Mouse (Mus musculus) CH12.LX (cell line): ENCODE measurements at regions not wholly inside any gene's neighbourhood (a gene's known extent, or its start where the extent isn't known, plus 50 kb on each side); places are given as distances from the start of the nearest gene placed in this dataset.

ENCODE experiments used
- DNase-seq: peaks from one replicate; pipeline ENCODE4 v3.0.0-alpha.2; 2013; ENCODE audit errors: extremely low read depth
- H3K27ac ChIP-seq: 2 replicates; pipeline ENCODE4 v1.5.1; 2012; ENCODE audit warnings: low read depth, mild to moderate bottlenecking, control low read depth, moderate library complexity; ENCODE audit not compliant: insufficient read depth
- H3K27me3 ChIP-seq: replicated peaks from 2 replicates; pipeline ENCODE3; 2012; ENCODE audit warnings: inconsistent platforms
- H3K36me3 ChIP-seq, 2 experiments: replicated peaks in 1 of 2; 2 replicates each; pipeline versions ENCODE3 to v1.6.1; 2012; ENCODE audit warnings: inconsistent platforms in 1 of 2, low read length in 1 of 2, mild to moderate bottlenecking in 1 of 2, mixed read lengths in 1 of 2, moderate library complexity in 1 of 2; ENCODE audit not compliant: control insufficient read depth in 1 of 2, insufficient read depth in 1 of 2
- H3K4me1 ChIP-seq, 2 experiments: 2 replicates each; pipeline ENCODE4 v1.6.1; 2012; ENCODE audit warnings: inconsistent platforms in 1 of 2, moderate library complexity in 1 of 2; ENCODE audit not compliant: insufficient read depth in 2 of 2, control insufficient read depth in 1 of 2
- H3K4me2 ChIP-seq: 2 replicates; pipeline ENCODE4 v1.6.1; 2012; ENCODE audit warnings: low read depth, mild to moderate bottlenecking, control low read depth; ENCODE audit not compliant: poor library complexity, insufficient read depth, severe bottlenecking
- H3K4me3 ChIP-seq, 3 experiments: fragments of 150-350 bp in 1 of 3; sonication (generic) in 1 of 3; replicated peaks in 1 of 3; 2 replicates each; pipeline versions ENCODE3 to v1.5.1; 2011 to 2012; ENCODE audit warnings: low read depth in 2 of 3, low read length in 2 of 3, mild to moderate bottlenecking in 2 of 3, moderate library complexity in 2 of 3, control low read depth in 1 of 3, improper control_type of control experiment in 1 of 3, inconsistent platforms in 1 of 3, mixed read lengths in 1 of 3; ENCODE audit not compliant: poor library complexity in 1 of 3
- H3K79me2 ChIP-seq: replicated peaks from 2 replicates; pipeline ENCODE4 v1.6.1; 2012; ENCODE audit warnings: mild to moderate bottlenecking, moderate library complexity; ENCODE audit not compliant: control insufficient read depth, poor library complexity, insufficient read depth, severe bottlenecking; ENCODE audit errors: extremely low read depth
- H3K9ac ChIP-seq: 2 replicates; pipeline ENCODE4 v1.6.1; 2012; ENCODE audit warnings: low read depth, mild to moderate bottlenecking, control low read depth, moderate library complexity; ENCODE audit not compliant: insufficient read depth
- H3K9me3 ChIP-seq: replicated peaks from 2 replicates; pipeline ENCODE3; 2012; ENCODE audit warnings: low read length, inconsistent platforms, mixed read lengths
- BHLHE40 ChIP-seq: IDR thresholded peaks from 2 replicates; pipeline ENCODE4 v1.6.1; 2011; ENCODE audit warnings: mild to moderate bottlenecking, low read depth, low read length, improper control_type of control experiment
- CHD1 ChIP-seq: IDR thresholded peaks from 2 replicates; pipeline ENCODE4 v1.6.1; 2012; ENCODE audit warnings: low read depth, low read length, improper control_type of control experiment, inconsistent platforms
- CTCF ChIP-seq, 2 experiments: IDR thresholded peaks in 1 of 2; conservative IDR thresholded peaks in 1 of 2; 2 replicates each; pipeline ENCODE4 v1.5.1; 2011 to 2012; ENCODE audit warnings: low read depth in 2 of 2, low read length in 2 of 2, improper control_type of control experiment in 1 of 2, inconsistent platforms in 1 of 2, mild to moderate bottlenecking in 1 of 2, moderate library complexity in 1 of 2
- ELF1 ChIP-seq: IDR thresholded peaks from 2 replicates; pipeline ENCODE4 v1.6.1; 2014; ENCODE audit warnings: low read depth, mild to moderate bottlenecking, inconsistent platforms, low read length, improper control_type of control experiment
- EP300 ChIP-seq: IDR thresholded peaks from 2 replicates; pipeline ENCODE4 v1.6.1; 2011; ENCODE audit warnings: low read length, improper control_type of control experiment
- HCFC1 ChIP-seq: IDR thresholded peaks from 2 replicates; pipeline ENCODE4 v1.6.1; 2012; ENCODE audit warnings: low read depth, mild to moderate bottlenecking, inconsistent platforms, low read length, improper control_type of control experiment
- IRF4 ChIP-seq: IDR thresholded peaks from 2 replicates; pipeline ENCODE4 v1.6.1; 2014; ENCODE audit warnings: low read depth, mild to moderate bottlenecking, inconsistent platforms, low read length, improper control_type of control experiment
- JUN ChIP-seq: IDR thresholded peaks from 2 replicates; pipeline ENCODE4 v1.6.1; 2011; ENCODE audit warnings: low read depth, mild to moderate bottlenecking, low read length, improper control_type of control experiment, moderate library complexity; ENCODE audit not compliant: insufficient read depth
- JUND ChIP-seq: conservative IDR thresholded peaks from 2 replicates; pipeline ENCODE4 v1.6.1; 2011; ENCODE audit warnings: low read depth, low read length, improper control_type of control experiment
- KAT2A ChIP-seq: IDR thresholded peaks from 2 replicates; pipeline ENCODE4 v1.6.1; 2012; ENCODE audit warnings: low read length, improper control_type of control experiment, inconsistent platforms; ENCODE audit not compliant: insufficient replicate concordance
- MAX ChIP-seq: IDR thresholded peaks from 2 replicates; pipeline ENCODE4 v1.6.1; 2011; ENCODE audit warnings: low read length, improper control_type of control experiment
- MAZ ChIP-seq: IDR thresholded peaks from 2 replicates; pipeline ENCODE4 v1.6.1; 2012; ENCODE audit warnings: low read depth, mild to moderate bottlenecking, inconsistent platforms, low read length, improper control_type of control experiment, moderate library complexity
- MEF2A ChIP-seq: IDR thresholded peaks from 2 replicates; pipeline ENCODE4 v1.6.1; 2014; ENCODE audit warnings: low read depth, mild to moderate bottlenecking, inconsistent platforms, low read length, improper control_type of control experiment, borderline replicate concordance
- NELFE ChIP-seq: IDR thresholded peaks from 2 replicates; pipeline ENCODE4 v1.6.1; 2011; ENCODE audit warnings: low read depth, low read length, improper control_type of control experiment
- NRF1 ChIP-seq: IDR thresholded peaks from 2 replicates; pipeline ENCODE4 v1.6.1; 2014; ENCODE audit warnings: low read depth, mild to moderate bottlenecking, inconsistent platforms, low read length, improper control_type of control experiment, moderate library complexity
- PAX5 ChIP-seq: IDR thresholded peaks from 2 replicates; pipeline ENCODE4 v1.6.1; 2012; ENCODE audit warnings: low read length, inconsistent platforms, mixed read lengths
- POLR2A ChIP-seq: IDR thresholded peaks from 2 replicates; pipeline ENCODE4 v1.6.1; 2011; ENCODE audit warnings: low read depth, mild to moderate bottlenecking, improper control_type of control experiment, low read length
- RAD21 ChIP-seq: IDR thresholded peaks from 2 replicates; pipeline ENCODE4 v1.6.1; 2011; ENCODE audit warnings: low read depth, mild to moderate bottlenecking, low read length, improper control_type of control experiment, moderate library complexity
- RCOR1 ChIP-seq: conservative IDR thresholded peaks from 2 replicates; pipeline ENCODE4 v1.6.1; 2012; ENCODE audit warnings: low read depth, mild to moderate bottlenecking, inconsistent platforms, low read length, improper control_type of control experiment
- UBTF ChIP-seq: IDR thresholded peaks from 2 replicates; pipeline ENCODE4 v1.6.1; 2012; ENCODE audit warnings: low read depth, mild to moderate bottlenecking, inconsistent platforms, low read length, improper control_type of control experiment, moderate library complexity
- USF2 ChIP-seq: conservative IDR thresholded peaks from 2 replicates; pipeline ENCODE4 v1.6.1; 2011; ENCODE audit warnings: low read depth, low read length, improper control_type of control experiment
- ZC3H11A ChIP-seq: IDR thresholded peaks from 2 replicates; pipeline ENCODE4 v1.6.1; 2012; ENCODE audit warnings: low read depth, mild to moderate bottlenecking, inconsistent platforms, low read length, improper control_type of control experiment
- ZKSCAN1 ChIP-seq: IDR thresholded peaks from 2 replicates; pipeline ENCODE4 v1.6.1; 2012; ENCODE audit warnings: low read depth, inconsistent platforms, low read length, improper control_type of control experiment, borderline replicate concordance
- ZMIZ1 ChIP-seq: IDR thresholded peaks from 2 replicates; pipeline ENCODE4 v1.6.1; 2012; ENCODE audit warnings: low read depth, mild to moderate bottlenecking, inconsistent platforms, low read length, improper control_type of control experiment
- ZNF384 ChIP-seq: IDR thresholded peaks from 2 replicates; pipeline ENCODE4 v1.6.1; 2012; ENCODE audit warnings: low read depth, low read length, improper control_type of control experiment, inconsistent platforms
- dilution Hi-C: fragments of 300-500 bp; cut with MboI; formaldehyde crosslinking; loops from 2 replicates; pipeline ENCODE4 v1.14.3; 2020; ENCODE audit warnings: low sequenced_read_pairs; ENCODE audit not compliant: extremely low pct_unique_long_range_greater_than_20kb, extremely low pct_ligation_motif_present
- in situ Hi-C: fragments of 300-500 bp; cut with MboI; formaldehyde crosslinking; loops from 3 replicates; pipeline ENCODE4 v1.14.3; 2019; ENCODE audit warnings: low sequenced_read_pairs, low pct_ligation_motif_present, low pct_unique_long_range_greater_than_20kb, mixed read lengths

DNA sequence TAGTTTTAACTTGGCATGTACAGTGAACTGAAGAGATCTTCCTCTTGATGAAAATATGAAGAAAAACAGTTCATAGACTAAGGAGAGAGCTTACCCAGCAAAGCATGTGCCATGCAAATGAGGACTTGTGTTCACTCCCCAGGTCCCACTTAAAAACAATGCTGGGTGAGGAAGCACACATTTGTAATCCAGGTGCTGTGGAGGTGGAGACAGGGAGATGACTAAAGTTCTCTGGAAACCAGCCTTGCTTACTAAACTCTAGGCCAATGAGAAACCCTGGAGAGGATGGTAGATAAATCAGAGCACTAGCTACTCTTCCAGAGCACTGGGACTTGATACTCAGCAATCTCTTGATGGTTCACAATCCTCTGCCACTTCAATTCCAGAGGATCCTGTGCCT lies 678.8 kb downstream of the Actr3 start:
- Histone ChIP-seq H3K4me1 (no peaks in the 10 kb centered on the region), H3K4me2 (no peak overlapping the region), H3K4me3 (no peak overlapping the region), H3K36me3 (no peaks in the 10 kb centered on the region), H3K9me3 (peaks cover 46% of the 10 kb centered on the region), H3K27me3 (no peaks in the 10 kb centered on the region), H3K79me2 (no peaks in the 10 kb centered on the region), H3K9ac (no peak overlapping the region), H3K27ac (no peak overlapping the region)
- DNase-seq = no peak
- in situ Hi-C loops = no loop called here
- no peak for TF ChIP-seq ZMIZ1
- no peak for TF ChIP-seq CHD1
- no peak for TF ChIP-seq JUND
- TF ChIP-seq MAZ = no peak
- TF ChIP-seq KAT2A = no peak
- TF ChIP-seq RAD21 = no peak
- dilution Hi-C loops = no loop called here

DNA sequence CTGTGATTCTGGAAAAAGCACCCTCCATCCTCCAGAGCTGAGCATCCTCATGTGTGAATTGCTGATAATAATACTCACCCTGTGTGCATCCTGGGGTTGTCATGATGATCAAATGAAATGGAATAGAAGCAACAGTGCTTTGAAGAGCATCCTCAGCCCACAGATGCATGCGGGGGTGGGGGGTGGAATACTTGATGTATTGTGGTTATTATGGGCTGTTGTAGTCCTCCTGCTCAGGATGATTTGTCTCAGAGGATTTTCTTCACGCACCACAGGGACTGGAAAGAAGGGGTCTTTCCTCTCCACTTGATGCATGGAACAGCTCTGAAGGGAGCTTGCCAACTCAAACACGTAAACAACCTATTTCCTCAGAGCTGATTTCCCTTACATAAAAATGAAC lies 694.4 kb upstream of the Dpp10 start:
- Histone ChIP-seq H3K36me3 (no peaks in the 10 kb centered on the region), H3K79me2 (no peaks in the 10 kb centered on the region)
- TF ChIP-seq ZKSCAN1 = no peak
- no peak for TF ChIP-seq BHLHE40
- TF ChIP-seq EP300 = no peak
- no peak for TF ChIP-seq USF2
- TF ChIP-seq, all 38 proteins: peak for 0
- H3K4me2 ChIP-seq = no peak overlapping the region
- H3K4me1 ChIP-seq = no peaks in the 10 kb centered on the region
- no peak for DNase-seq
- dilution Hi-C loops = no loop called here
- H3K27me3 ChIP-seq = no peaks in the 10 kb centered on the region
- no peak overlapping the region for H3K27ac ChIP-seq
- in situ Hi-C loops = no loop called here
- peaks cover 45% of the 10 kb centered on the region for H3K9me3 ChIP-seq
- no peak overlapping the region for H3K9ac ChIP-seq
- H3K4me3 ChIP-seq = no peak overlapping the region

DNA sequence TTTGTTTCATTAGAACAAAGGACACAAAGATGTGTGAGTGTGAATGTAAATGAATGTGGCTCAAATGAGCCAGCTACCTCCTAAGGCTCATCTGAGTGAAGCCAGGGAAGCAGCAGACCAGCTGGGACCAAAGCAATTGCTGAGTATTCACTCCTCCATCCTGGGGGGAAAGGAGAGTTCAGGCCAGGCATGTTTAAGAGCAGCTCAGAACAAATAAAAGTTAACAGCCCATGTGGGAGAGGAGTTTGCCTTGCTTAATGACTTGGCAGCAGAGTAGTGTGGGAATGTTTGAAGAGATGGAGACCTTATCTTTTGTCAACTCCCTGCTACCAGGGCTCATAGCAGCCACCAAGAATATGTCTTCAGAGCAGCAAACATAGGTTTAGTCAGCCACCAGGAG lies 685.0 kb upstream of the Dpp10 start:
- no peak overlapping the region for H3K4me3 ChIP-seq
- peaks cover 41% of the 10 kb centered on the region for H3K9me3 ChIP-seq
- H3K79me2 ChIP-seq = no peaks in the 10 kb centered on the region
- H3K36me3 ChIP-seq = no peaks in the 10 kb centered on the region
- dilution Hi-C loops (no loop called here), in situ Hi-C loops (no loop called here)
- no peaks in the 10 kb centered on the region for H3K4me1 ChIP-seq
- no peaks in the 10 kb centered on the region for H3K27me3 ChIP-seq
- TF ChIP-seq CTCF (conservative IDR thresholded peaks at IDR 0.05 in 1 of 2, IDR thresholded peaks at IDR 0.05 in 1 of 2; ENCODE audit: low read depth in 2 of 2, low read length in 2 of 2) (no peak), ZNF384 (no peak), HCFC1 (no peak), ZMIZ1 (no peak), RCOR1 (no peak), ZKSCAN1 (no peak), NELFE (no peak), MAX (no peak), UBTF (no peak), USF2 (no peak), KAT2A (no peak), IRF4 (no peak), ELF1 (no peak), NRF1 (no peak), POLR2A (no peak), BHLHE40 (no peak), MEF2A (no peak), ZC3H11A (no peak), JUN (no peak), PAX5 (no peak)
- H3K4me2 ChIP-seq = no peak overlapping the region
- no peak overlapping the region for H3K9ac ChIP-seq
- DNase-seq = no peak
- H3K27ac ChIP-seq = no peak overlapping the region
